Mouse (Mus musculus) liver, adult 2 months (tissue): ENCODE results near the gene Clec4f.

Experiments used
- CTCF ChIP-seq: fragments of 200-500 bp; IDR thresholded peaks from 2 replicates; pipeline ENCODE4 v1.5.1; 2011; ENCODE audit warnings: low read depth, low read length, control low read depth
- POLR2A ChIP-seq: fragments of 200-500 bp; IDR thresholded peaks from 2 replicates; pipeline ENCODE4 v1.6.1; 2011; ENCODE audit warnings: low read length, control low read depth; ENCODE audit not compliant: insufficient read depth; ENCODE audit errors: extremely low read depth

DNA sequence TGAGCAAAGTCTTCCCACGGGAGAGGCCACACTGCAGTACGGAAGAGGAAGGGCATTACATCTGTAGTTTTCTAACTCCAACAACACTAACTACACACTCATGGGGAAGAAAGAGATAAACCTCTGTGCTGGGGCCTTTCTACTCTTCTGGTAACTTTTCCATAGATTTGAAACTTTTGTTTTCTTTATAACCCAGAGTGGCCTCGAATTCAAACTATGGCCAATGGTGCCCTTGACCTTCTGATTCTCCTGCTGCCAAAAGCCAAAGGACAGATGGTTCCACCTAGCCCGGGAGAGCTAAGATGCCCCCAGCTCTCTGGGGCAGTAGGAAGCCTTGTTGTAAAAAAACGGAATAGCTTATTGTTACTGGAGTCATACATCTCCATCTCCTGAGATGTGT, 44.0 kb upstream of the Clec4f start:
- TF ChIP-seq CTCF, result no peak
- TF ChIP-seq POLR2A, result no peak
